Mouse (Mus musculus) embryo, embryonic 10 days (tissue): ENCODE results near the gene Ly6g6d.
"Not testable (repeated sequence)": the region's sequence is repeated elsewhere in the genome, so short reads cannot be mapped to it uniquely, and the experiment has no call there.

Experiments used
- DNase-seq: peaks from one replicate; pipeline ENCODE4 v3.0.0-alpha.2; 2015; ENCODE audit warnings: low spot score

Gene Ly6g6d

GRCm38 (mm10) chr17:35077786-35078233, at the start of gene Ly6g6d:
Gene Ly6g6d, minus strand, starts transcription at chr17:35078065.
- peak; percentile 75 for DNase-seq

- no peak for DNase-seq
These were observed 49.2 kb upstream of the Ly6g6d start for GRCm38 (mm10) chr17:35127017-35127416.

- DNase-seq, result peak; percentile 81
These were observed 48.3 kb upstream of the Ly6g6d start, which contains the start of gene D17H6S53E for GRCm38 (mm10) chr17:35126206-35126611. Gene D17H6S53E, plus strand, starts transcription at chr17:35126373.

GRCm38 (mm10) chr17:35125578-35125977, 47.7 kb upstream of the Ly6g6d start:
- DNase-seq, result no peak

GRCm38 (mm10) chr17:35125081-35125480, 47.2 kb upstream of the Ly6g6d start:
- DNase-seq, result no peak

GRCm38 (mm10) chr17:35124261-35124896, 46.5 kb upstream of the Ly6g6d start:
- not testable (repeated sequence) for DNase-seq

- DNase-seq, result not testable (repeated sequence)
These were observed 45.4 kb upstream of the Ly6g6d start for GRCm38 (mm10) chr17:35123287-35123686.

GRCm38 (mm10) chr17:35121871-35122303, 44.0 kb upstream of the Ly6g6d start, which contains the start of gene Csnk2b:
Gene Csnk2b, minus strand, starts transcription at chr17:35122053.
- peak; percentile 72 for DNase-seq

GRCm38 (mm10) chr17:35121143-35121799, 43.4 kb upstream of the Ly6g6d start, which contains the start of gene Gpank1:
Gene Gpank1, plus strand, starts transcription at chr17:35121455.
- peak; percentile 97 for DNase-seq

GRCm38 (mm10) chr17:35120745-35121142, 42.9 kb upstream of the Ly6g6d start:
- DNase-seq, result no peak

- peak; percentile 23 for DNase-seq
These were observed 37.5 kb upstream of the Ly6g6d start, which contains the start of gene Ly6g5b for GRCm38 (mm10) chr17:35115046-35116019. Gene Ly6g5b, minus strand, starts transcription at chr17:35115428.

- DNase-seq, result no peak
These were observed 33.9 kb upstream of the Ly6g6d start for GRCm38 (mm10) chr17:35111774-35112173.

GRCm38 (mm10) chr17:35108097-35108496, 30.2 kb upstream of the Ly6g6d start, which contains the start of gene Ly6g5c:
Gene Ly6g5c, plus strand, starts transcription at chr17:35108279.
- no peak for DNase-seq

- no peak for DNase-seq
These were observed 28.7 kb upstream of the Ly6g6d start for GRCm38 (mm10) chr17:35106522-35106921.

GRCm38 (mm10) chr17:35105740-35106389, 28.0 kb upstream of the Ly6g6d start:
- DNase-seq, result peak; percentile 65

GRCm38 (mm10) chr17:35104754-35105153, 26.9 kb upstream of the Ly6g6d start:
- DNase-seq, result no peak

- no peak for DNase-seq
These were observed 26.2 kb upstream of the Ly6g6d start for GRCm38 (mm10) chr17:35104079-35104478.

- no peak for DNase-seq
These were observed 25.4 kb upstream of the Ly6g6d start for GRCm38 (mm10) chr17:35103221-35103690.

GRCm38 (mm10) chr17:35102299-35102698, 24.4 kb upstream of the Ly6g6d start:
- no peak for DNase-seq

GRCm38 (mm10) chr17:35101161-35101560, 23.3 kb upstream of the Ly6g6d start:
- DNase-seq, result no peak

GRCm38 (mm10) chr17:35100196-35100765, 22.4 kb upstream of the Ly6g6d start:
- no peak for DNase-seq
